Mouse (Mus musculus) stomach, postnatal 0 days (tissue): Measurements from ENCODE around the gene Prickle1.

ENCODE experiments used
- CTCF ChIP-seq: IDR thresholded peaks from 2 replicates; pipeline ENCODE4 v1.5.1; 2016; ENCODE audit warnings: antibody characterized with exemption, low read depth, mild to moderate bottlenecking, moderate library complexity
- EP300 ChIP-seq: optimal IDR thresholded peaks from 2 replicates; pipeline ENCODE3; 2016; ENCODE audit warnings: antibody characterized with exemption

GRCm38 (mm10) chr15:93558421-93558820 lies 37.3 kb downstream of the Prickle1 start:
- TF ChIP-seq EP300 (no peak), CTCF (no peak)
